Mouse (Mus musculus) colon, adult 2 months (tissue): ENCODE data around the gene Prim1. TPM values are rescaled to one million over a fixed set of nuclear protein-coding genes. Genes with fewer than 3 reads are reported as not detected.

Experiments used
- polyA plus RNA-seq: library from polyadenylated mRNA; depleted of rRNA; stranded (reverse); fragments of >200 nt; gene quantifications from 2 replicates; pipeline ENCODE4 v1.2.3, GENCODE M21; 2012; rRNA removed

Gene Prim1
- 2.0 and 2.3 TPM in 2 replicates for polyA plus RNA-seq

DNA sequence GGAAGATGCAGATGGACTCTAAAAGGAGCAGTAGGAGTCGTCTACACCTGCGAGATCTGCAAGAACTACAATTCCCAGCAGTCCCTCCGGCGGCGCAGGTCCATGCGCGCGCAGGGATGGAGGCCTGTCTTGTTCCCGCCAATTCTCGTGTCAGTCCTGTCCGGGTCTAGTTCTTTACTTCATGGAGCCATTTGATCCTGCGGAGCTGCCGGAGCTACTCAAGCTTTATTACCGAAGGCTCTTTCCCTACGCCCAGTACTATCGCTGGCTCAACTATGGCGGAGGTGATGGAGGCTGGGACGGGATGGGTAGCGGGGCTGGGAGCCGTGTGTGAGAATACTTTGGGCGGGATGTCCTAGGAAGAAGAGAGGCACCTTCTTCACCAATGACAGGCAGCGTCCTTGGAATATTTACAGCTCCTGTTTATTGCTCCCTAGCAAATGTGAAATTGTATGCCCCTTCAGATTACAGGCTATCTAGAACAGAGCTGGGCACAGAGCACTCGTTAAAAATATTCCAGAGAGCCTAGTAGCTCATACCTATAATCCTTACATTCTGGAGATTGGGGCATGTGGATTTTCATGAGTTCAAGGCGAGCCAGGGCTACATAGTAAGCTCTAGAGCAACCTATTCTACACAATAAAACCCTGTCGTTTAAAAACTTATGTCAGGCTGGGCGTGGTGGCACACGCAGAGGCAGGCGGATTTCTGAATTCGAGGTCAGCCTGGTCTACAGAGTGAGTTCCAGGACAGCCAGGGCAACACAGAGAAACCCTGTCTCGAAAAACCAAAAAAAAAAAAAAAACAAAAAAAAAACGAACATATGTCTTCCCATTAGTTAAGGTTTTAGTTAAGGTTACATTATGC, at the start of gene Prim1:
TSS of gene Prim1 (plus strand) at position 101 of the 867 bp plus-strand sequence.

DNA sequence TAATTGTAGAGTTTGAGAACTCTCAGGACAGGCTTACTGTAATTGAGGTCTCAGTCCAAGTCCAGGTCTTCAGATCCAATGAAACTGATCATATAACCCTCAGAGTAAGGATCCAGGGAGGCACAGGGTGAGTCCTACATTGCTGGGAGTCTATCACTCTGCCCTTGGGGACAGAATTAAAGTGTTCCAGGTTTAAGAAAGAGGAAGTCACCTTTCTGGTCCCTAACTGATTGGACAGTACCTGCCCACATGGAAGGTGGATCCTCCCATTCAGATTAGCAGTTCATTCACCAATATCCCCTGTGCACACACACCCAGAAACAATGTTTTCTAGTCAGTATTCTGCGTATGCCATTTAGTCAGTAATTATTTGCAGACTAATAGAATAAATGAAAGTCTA, 7.5 kb upstream of the Prim1 start, which contains the start of gene Hsd17b6:
TSS of gene Hsd17b6 (minus strand) at position 166 of the 400 bp plus-strand sequence.

DNA sequence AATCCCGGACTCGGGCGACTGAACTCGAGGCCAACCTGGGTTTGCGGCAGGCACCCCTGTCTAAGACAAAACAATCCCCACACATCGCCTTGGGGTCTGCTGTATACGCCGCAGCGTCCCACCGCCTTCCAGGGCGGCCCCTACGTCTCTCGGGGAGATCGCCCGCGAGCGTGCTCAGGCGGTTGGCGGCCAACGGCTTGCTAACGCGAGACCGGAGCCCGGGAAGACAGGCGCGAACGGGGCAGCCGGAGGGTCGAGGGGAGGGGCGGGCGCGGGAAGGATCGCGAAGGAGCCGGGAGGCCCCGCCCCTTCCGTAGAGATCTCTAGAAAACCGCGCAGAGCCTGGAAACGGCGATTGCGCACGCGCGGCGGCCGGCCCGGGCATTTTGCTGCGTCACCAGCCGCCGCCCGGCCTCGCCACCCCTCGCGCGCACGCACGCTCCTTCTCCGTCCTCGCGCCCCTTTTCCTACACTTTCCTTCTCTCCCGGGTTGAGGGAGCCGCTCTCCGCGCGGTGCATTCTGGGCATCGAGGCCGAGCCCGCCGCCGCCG, 43.7 kb downstream of the Prim1 start, which contains the start of gene Ptges3:
TSS of gene Ptges3 (plus strand) at position 354 of the 551 bp plus-strand sequence.

Other genes with a start within 250 kb of the Prim1 start
- 7.8 and 13.4 TPM in 2 replicates for gene Rdh9, start 238.8 kb upstream of the Prim1 start, polyA plus RNA-seq
- 11.2 and 12.1 TPM in 2 replicates for gene Rdh16, start 214.0 kb upstream of the Prim1 start, polyA plus RNA-seq
- gene Rdh19, start 165.2 kb upstream of the Prim1 start, polyA plus RNA-seq = 0.10 and 0.49 TPM in 2 replicates
- 0.31 and 1.4 TPM in 2 replicates for gene Rdh16f2, start 148.7 kb upstream of the Prim1 start, polyA plus RNA-seq
- gene Rdh7, start 126.4 kb upstream of the Prim1 start, polyA plus RNA-seq = 0.06 and 0.08 TPM in 2 replicates
- gene Sdr9c7, start 116.7 kb upstream of the Prim1 start, polyA plus RNA-seq = 0.27 TPM in 1 of 2 replicates, not detected in the other
- not detected in 2 replicates for gene Hsd17b6, start 7.6 kb upstream of the Prim1 start, polyA plus RNA-seq
- gene Naca, start 20.4 kb downstream of the Prim1 start, polyA plus RNA-seq = 168 and 269 TPM in 2 replicates
- gene Ptges3, start 43.8 kb downstream of the Prim1 start, polyA plus RNA-seq = 31.9 and 33.8 TPM in 2 replicates
- 5,215 and 5,581 TPM in 2 replicates for gene Atp5b, start 68.1 kb downstream of the Prim1 start, polyA plus RNA-seq
- gene Baz2a, start 76.4 kb downstream of the Prim1 start, polyA plus RNA-seq = 30.8 and 32.8 TPM in 2 replicates
- gene Rbms2, start 165.1 kb downstream of the Prim1 start, polyA plus RNA-seq = 53.3 and 58.5 TPM in 2 replicates
- gene Gls2, start 179.3 kb downstream of the Prim1 start, polyA plus RNA-seq = 7.5 and 8.4 TPM in 2 replicates
- gene Spryd4, start 196.6 kb downstream of the Prim1 start, polyA plus RNA-seq = 10.3 and 13.3 TPM in 2 replicates
- gene Mip, start 210.7 kb downstream of the Prim1 start, polyA plus RNA-seq = not detected in 2 replicates
- 2.1 and 3.0 TPM in 2 replicates for gene Timeless, start 216.9 kb downstream of the Prim1 start, polyA plus RNA-seq
- gene Apon, start 238.9 kb downstream of the Prim1 start, polyA plus RNA-seq = 0.12 TPM in 2 replicates